In genomic region chr5:135657703-135658373, GRCm38 (mm10) we compare ENCODE assay signal across 10 mouse cellular contexts. TPM values are rescaled to one million over a fixed set of nuclear protein-coding genes. Genes with fewer than 3 reads are reported as not detected.
DNase-seq lines count a peak whose midpoint lies in the region; ATAC-seq lines count a peak whose summit lies in the region.
"Had no signal": no experiment of that assay in that cellular context is flagged by ENCODE, and none has a peak within 500 bp of the region (broad histone marks: within the 10 kb centered on the region; RNA-seq: fewer than 3 reads in every experiment).

No protein-coding gene starts in this region.

- no peaks in the 10 kb centered on the region for H3K4me1 ChIP-seq in midbrain, embryonic 12.5 days
- H3K4me1 ChIP-seq in midbrain, embryonic 13.5 days (replicated peaks): no peaks in the 10 kb centered on the region
- H3K4me1 ChIP-seq in limb, embryonic 13.5 days: peaks cover 4% of the 10 kb centered on the region; the same call in 1 of the 2 replicates

- peak; percentile 16 to 37 for DNase-seq in cerebellum, postnatal 14 days
- DNase-seq in cerebellum, postnatal 4 days (ENCODE audit: low spot score in 2 of 2): no peak
- no peak for DNase-seq in left cerebral cortex, adult 18-20 months (ENCODE audit: low spot score in 2 of 2)
- DNase-seq in embryo, embryonic 10.5 days (ENCODE audit: low spot score): no peak
- DNase-seq: cerebellum, adult 8-10 months had no signal

- ATAC-seq in midbrain, embryonic 12.5 days (ENCODE audit: low FRiP score, low read depth): no peak
- ATAC-seq in midbrain, embryonic 13.5 days: no peak
- ATAC-seq in limb, embryonic 13.5 days (ENCODE audit: low FRiP score, low read depth): no peak
- ATAC-seq in neutrophil, adult 5-6 weeks (ENCODE audit: extremely low read depth, insufficient number of reproducible peaks, low FRiP score, poor library complexity, severe bottlenecking): 0 out of 2 replicates have a peak, but pooled peaks have one; percentile 11

- H3K27ac ChIP-seq in midbrain, embryonic 12.5 days (replicated peaks): no peak overlapping the region
- no peak overlapping the region for H3K27ac ChIP-seq in midbrain, embryonic 13.5 days
- H3K27ac ChIP-seq in limb, embryonic 13.5 days: no peak overlapping the region
- H3K27ac ChIP-seq: macrophage had no signal

- no peaks in the 10 kb centered on the region for H3K36me3 ChIP-seq in midbrain, embryonic 12.5 days
- no peaks in the 10 kb centered on the region for H3K36me3 ChIP-seq in midbrain, embryonic 13.5 days
- no peaks in the 10 kb centered on the region for H3K36me3 ChIP-seq in limb, embryonic 13.5 days

- H3K4me3 ChIP-seq in midbrain, embryonic 12.5 days: no peak overlapping the region
- H3K4me3 ChIP-seq in midbrain, embryonic 13.5 days (replicated peaks): no peak overlapping the region
- H3K4me3 ChIP-seq in limb, embryonic 13.5 days: no peak overlapping the region

- 51% methylated on average over 17 of the region's 17 CpGs for WGBS in midbrain, embryonic 12.5 days
- whole genome bisulfite sequencing in midbrain, embryonic 13.5 days: 60% methylated on average over 17 of the region's 17 CpGs
- 50% methylated on average over 17 of the region's 17 CpGs for WGBS in limb, embryonic 13.5 days

- no peaks in the 10 kb centered on the region for H3K27me3 ChIP-seq in midbrain, embryonic 12.5 days
- H3K27me3 ChIP-seq in midbrain, embryonic 13.5 days: no peaks in the 10 kb centered on the region
- no peaks in the 10 kb centered on the region for H3K27me3 ChIP-seq in limb, embryonic 13.5 days

- H3K9ac ChIP-seq in midbrain, embryonic 12.5 days (replicated peaks): 0 out of 2 replicates have a peak overlapping the region, but pooled peaks have one; percentile 34
- H3K9ac ChIP-seq in midbrain, embryonic 13.5 days (replicated peaks): no peak overlapping the region
- peak overlapping the region; percentile 19; the same call in 1 of the 2 replicates for H3K9ac ChIP-seq in limb, embryonic 13.5 days

- no peaks in the 10 kb centered on the region for H3K9me3 ChIP-seq in midbrain, embryonic 12.5 days
- H3K9me3 ChIP-seq in midbrain, embryonic 13.5 days: 0 out of 2 replicates have a peak, but pooled peaks cover 2% of the 10 kb centered on the region
- H3K9me3 ChIP-seq in limb, embryonic 13.5 days: 0 out of 2 replicates have a peak, but pooled peaks cover 7% of the 10 kb centered on the region

- no peak overlapping the region for H3K4me2 ChIP-seq in midbrain, embryonic 12.5 days (replicated peaks)
- H3K4me2 ChIP-seq in midbrain, embryonic 13.5 days (replicated peaks): no peak overlapping the region
- peak overlapping the region; percentile 32 for H3K4me2 ChIP-seq in limb, embryonic 13.5 days (replicated peaks)

RNA-seq across cellular contexts. Expression of gene Por, which starts 12.0 kb away (rescaled TPM):
- 141 and 145 TPM in 2 replicates for polyA plus RNA-seq in midbrain, embryonic 12.5 days (2016; fragmentation: Nextera tagmentation; extraction: Ambion mirVana)
- polyA plus RNA-seq in midbrain, embryonic 13.5 days (2015; fragmentation: Nextera tagmentation; extraction: Ambion mirVana): 128 and 137 TPM in 2 replicates
- polyA plus RNA-seq in limb, embryonic 13.5 days (2015; fragmentation: Nextera tagmentation; extraction: Ambion mirVana): 89.7 and 93.5 TPM in 2 replicates
- total RNA-seq in neutrophil, adult 5-6 weeks (2017): 118 and 124 TPM in 2 replicates
- 10 to 100 TPM; 87.6 to 90.4 TPM for total RNA-seq in left cerebral cortex, adult 18-20 months (2021)

RNA-seq across cellular contexts. Expression of gene Rhbdd2, which starts 25.4 kb away (rescaled TPM):
- polyA plus RNA-seq in midbrain, embryonic 12.5 days (2016; fragmentation: Nextera tagmentation; extraction: Ambion mirVana): 60.2 and 64.6 TPM in 2 replicates
- polyA plus RNA-seq in midbrain, embryonic 13.5 days (2015; fragmentation: Nextera tagmentation; extraction: Ambion mirVana): 88.1 and 88.3 TPM in 2 replicates
- 40.1 and 43.1 TPM in 2 replicates for polyA plus RNA-seq in limb, embryonic 13.5 days (2015; fragmentation: Nextera tagmentation; extraction: Ambion mirVana)
- total RNA-seq in neutrophil, adult 5-6 weeks (2017): 7.3 and 7.9 TPM in 2 replicates
- 10 to 100 TPM; 92.6 to 96.2 TPM for total RNA-seq in left cerebral cortex, adult 18-20 months (2021)

Comparison
In these comparisons a context has a peak if more than half of its experiments do, and no peak if none do; other contexts are left out.
1. DNase-seq: peak in cerebellum, postnatal 14 days (2 of 2); none in cerebellum, postnatal 4 days (0 of 2), left cerebral cortex, adult 18-20 months (0 of 2) and embryo, embryonic 10.5 days (single experiment).